Mouse (Mus musculus) thymus, postnatal 14 days (tissue): ENCODE measurements around the gene Mkks.

ENCODE experiments used
- DNase-seq: peaks from one replicate; pipeline ENCODE4 v3.0.0; 2021

Mkks gene

GRCm38 (mm10) chr2:136833976-136834714, 57.0 kb downstream of the Mkks start:
- no peak for DNase-seq

DNA sequence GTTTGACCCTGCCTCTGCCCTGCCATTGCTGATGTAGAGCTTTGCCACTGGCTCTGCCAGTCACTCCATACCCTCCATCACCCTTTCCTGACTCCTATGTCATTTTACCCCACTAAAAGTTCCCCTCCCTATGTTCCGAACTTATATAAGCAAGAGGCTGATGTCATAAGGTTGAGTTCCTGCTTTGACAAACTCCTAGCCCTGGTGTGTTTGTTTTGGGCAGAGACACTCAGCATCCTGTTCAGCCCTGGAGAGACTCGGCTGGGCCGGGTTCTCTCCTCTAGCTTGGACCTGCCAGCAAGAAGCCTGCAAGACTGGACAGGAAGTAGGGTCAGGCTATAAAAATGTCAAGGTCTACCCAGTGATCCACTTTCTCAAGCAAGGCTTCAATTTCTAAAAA, 58.3 kb downstream of the Mkks start:
- DNase-seq, result no peak

DNA sequence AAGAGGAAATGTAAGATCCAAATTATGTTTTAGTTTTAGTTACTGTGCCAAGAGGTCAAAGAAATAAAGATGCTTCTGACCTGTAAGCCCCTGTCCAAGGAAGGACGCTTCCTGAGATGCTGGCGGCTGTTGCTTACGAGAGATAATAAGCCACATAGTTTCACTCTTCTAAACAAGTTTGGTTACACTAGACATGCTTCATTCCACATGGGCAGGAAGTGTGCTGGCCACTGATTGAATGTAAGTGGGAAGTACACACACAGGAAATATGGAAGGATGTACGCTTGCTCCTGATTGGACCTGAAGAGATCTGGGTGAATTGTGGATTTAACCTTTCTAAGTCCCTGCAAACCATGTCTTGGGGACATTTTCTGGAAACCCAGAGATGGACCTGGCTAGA, 63.6 kb downstream of the Mkks start:
- no peak for DNase-seq
